In the genomic region with DNA sequence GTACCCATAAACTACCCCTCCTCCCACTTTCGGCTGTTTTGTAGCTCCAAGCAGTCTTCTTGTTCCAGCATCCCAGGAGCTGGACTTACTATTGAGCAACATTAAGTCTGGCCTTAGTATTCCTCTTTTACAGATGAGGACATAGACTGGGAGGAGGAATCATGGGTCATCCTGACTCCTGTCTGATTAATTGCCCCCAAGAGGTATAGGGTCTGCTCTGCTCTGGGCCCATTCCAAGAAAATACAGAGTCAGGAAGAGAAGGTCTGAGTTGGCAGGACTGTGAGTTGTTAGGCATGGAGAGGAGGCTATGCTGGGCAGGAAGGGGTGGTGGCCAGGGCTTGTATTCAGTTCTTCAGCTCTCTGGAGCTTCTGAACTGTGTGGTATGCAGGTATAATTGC, we compare ENCODE assay signal across 11 mouse cellular contexts. TPM values are rescaled to one million over a fixed set of nuclear protein-coding genes. Genes with fewer than 3 reads are reported as not detected.
DNase-seq lines count a peak whose midpoint lies in the region; ATAC-seq and TF ChIP-seq lines count a peak whose summit lies in the region.
"Had no signal": no experiment of that assay in that cellular context is flagged by ENCODE, and none has a peak within 500 bp of the region (broad histone marks: within the 10 kb centered on the region; RNA-seq: fewer than 3 reads in every experiment).

No protein-coding gene starts in this region.

- no peak for TF ChIP-seq POLR2A in testis, adult 2 months (IDR thresholded peaks at IDR 0.05; ENCODE audit: control insufficient read depth, low read depth, low read length)

- H3K27me3 ChIP-seq in heart, embryonic 12.5 days (replicated peaks): no peaks in the 10 kb centered on the region
- no peaks in the 10 kb centered on the region for H3K27me3 ChIP-seq in testis, adult 2 months (ENCODE audit: control insufficient read depth, insufficient read depth, low read length)
- no peaks in the 10 kb centered on the region for H3K27me3 ChIP-seq in liver, embryonic 13.5 days

- 71% methylated on average over 1 of the region's 1 CpGs for WGBS in heart, embryonic 12.5 days
- WGBS in liver, embryonic 13.5 days (ENCODE audit: insufficient replicate concordance): 63% methylated on average over 1 of the region's 1 CpGs

- no peak overlapping the region for H3K4me3 ChIP-seq in heart, embryonic 12.5 days
- peak overlapping the region; percentile 75 for H3K4me3 ChIP-seq in testis, adult 2 months (ENCODE audit: control insufficient read depth, low read depth, low read length)
- 0 out of 2 replicates have a peak overlapping the region, but pooled peaks have one; percentile 80 for H3K4me3 ChIP-seq in liver, embryonic 13.5 days (replicated peaks)

- TF ChIP-seq CTCF in testis, adult 2 months (IDR thresholded peaks at IDR 0.05; ENCODE audit: control insufficient read depth, insufficient read depth, insufficient replicate concordance, low read depth, low read length): no peak

- DNase-seq in heart, adult 11 months: no peak
- no peak for DNase-seq in testis, postnatal 10 days (ENCODE audit: low spot score)
- DNase-seq in liver, embryonic 13.5 days: no peak
- DNase-seq in c-Kit-positive CD71-positive TER-119-positive erythroid progenitor cells, embryonic 14.5 days (ENCODE audit: low spot score): no peak
- DNase-seq in embryo, embryonic 10 days (ENCODE audit: low spot score): no peak
- DNase-seq: heart, adult 18-20 months; left cerebral cortex, postnatal 4 days; thymus, adult 18-20 months had no signal

- H3K27ac ChIP-seq in heart, embryonic 12.5 days (ENCODE audit: poor library complexity, severe bottlenecking): no peak overlapping the region
- peak overlapping the region; percentile 25 for H3K27ac ChIP-seq in testis, adult 2 months (ENCODE audit: control insufficient read depth, insufficient read depth, low read depth, low read length)
- H3K27ac ChIP-seq in liver, embryonic 13.5 days: no peak overlapping the region

- H3K36me3 ChIP-seq in heart, embryonic 12.5 days: peaks cover 9% of the 10 kb centered on the region
- H3K36me3 ChIP-seq in testis, adult 2 months (ENCODE audit: control insufficient read depth, insufficient read depth, low read length): peaks cover 2% of the 10 kb centered on the region
- H3K36me3 ChIP-seq in liver, embryonic 13.5 days: peaks cover 10% of the 10 kb centered on the region; the same call in 1 of the 2 replicates

- H3K4me1 ChIP-seq in heart, embryonic 12.5 days (replicated peaks): peaks cover 16% of the 10 kb centered on the region
- no peaks in the 10 kb centered on the region for H3K4me1 ChIP-seq in testis, adult 2 months (ENCODE audit: control insufficient read depth, insufficient read depth, low read length)
- H3K4me1 ChIP-seq in liver, embryonic 13.5 days (replicated peaks): peaks cover 31% of the 10 kb centered on the region

- no peak overlapping the region for H3K9ac ChIP-seq in heart, embryonic 12.5 days
- peak overlapping the region; percentile 51 for H3K9ac ChIP-seq in liver, embryonic 13.5 days

- ATAC-seq in heart, embryonic 12.5 days (ENCODE audit: insufficient number of reproducible peaks, low FRiP score): no peak
- ATAC-seq in liver, embryonic 13.5 days (ENCODE audit: low read depth): no peak
- no peak for ATAC-seq in CD4-positive, CD25-positive, alpha-beta regulatory T cell, adult 4 months

- H3K9me3 ChIP-seq in heart, embryonic 12.5 days (replicated peaks): no peaks in the 10 kb centered on the region
- no peaks in the 10 kb centered on the region for H3K9me3 ChIP-seq in liver, embryonic 13.5 days (replicated peaks)

- H3K4me2 ChIP-seq in heart, embryonic 12.5 days: 0 out of 2 replicates have a peak overlapping the region, but pooled peaks have one; percentile 90
- H3K4me2 ChIP-seq in liver, embryonic 13.5 days: peak overlapping the region; percentile 86

RNA-seq across cellular contexts. Expression of a gene that starts 1.3 kb away (rescaled TPM):
- 41.5 and 43.8 TPM in 2 replicates for polyA plus RNA-seq in heart, embryonic 12.5 days (2016; fragmentation: Nextera tagmentation; extraction: Ambion mirVana)
- polyA plus RNA-seq in testis, adult 2 months (2012; rRNA removed): 264 and 291 TPM in 2 replicates
- 19.9 and 22.0 TPM in 2 replicates for polyA plus RNA-seq in liver, embryonic 13.5 days (2015; fragmentation: Nextera tagmentation; extraction: Ambion mirVana)
- polyA plus RNA-seq in CD4-positive, CD25-positive, alpha-beta regulatory T cell, adult 4 months (2017; shearing (Covaris generic)): 10 to 100 TPM; 11.0 to 11.9 TPM

RNA-seq across cellular contexts. Expression of a gene that starts 19.8 kb away (rescaled TPM):
- polyA plus RNA-seq in heart, embryonic 12.5 days (2016; fragmentation: Nextera tagmentation; extraction: Ambion mirVana): 431 and 466 TPM in 2 replicates
- polyA plus RNA-seq in testis, adult 2 months (2012; rRNA removed): 601 and 663 TPM in 2 replicates
- 250 and 284 TPM in 2 replicates for polyA plus RNA-seq in liver, embryonic 13.5 days (2015; fragmentation: Nextera tagmentation; extraction: Ambion mirVana)
- 100 to 1,000 TPM; 377 to 404 TPM for polyA plus RNA-seq in CD4-positive, CD25-positive, alpha-beta regulatory T cell, adult 4 months (2017; shearing (Covaris generic))

RNA-seq across cellular contexts. Expression of a gene that starts 19.8 kb away (rescaled TPM):
- polyA plus RNA-seq in heart, embryonic 12.5 days (2016; fragmentation: Nextera tagmentation; extraction: Ambion mirVana): 570 and 574 TPM in 2 replicates
- polyA plus RNA-seq in testis, adult 2 months (2012; rRNA removed): 716 and 819 TPM in 2 replicates
- polyA plus RNA-seq in liver, embryonic 13.5 days (2015; fragmentation: Nextera tagmentation; extraction: Ambion mirVana): 614 and 696 TPM in 2 replicates
- polyA plus RNA-seq in CD4-positive, CD25-positive, alpha-beta regulatory T cell, adult 4 months (2017; shearing (Covaris generic)): 1,000 to 10,000 TPM; 1,453 to 2,471 TPM

RNA-seq across cellular contexts. Expression of a gene that starts 29.4 kb away (rescaled TPM):
- polyA plus RNA-seq in heart, embryonic 12.5 days (2016; fragmentation: Nextera tagmentation; extraction: Ambion mirVana): not detected in 2 replicates
- not detected in 2 replicates for polyA plus RNA-seq in testis, adult 2 months (2012; rRNA removed)
- polyA plus RNA-seq in liver, embryonic 13.5 days (2015; fragmentation: Nextera tagmentation; extraction: Ambion mirVana): not detected in 2 replicates
- not detected for polyA plus RNA-seq in CD4-positive, CD25-positive, alpha-beta regulatory T cell, adult 4 months (2017; shearing (Covaris generic))

RNA-seq across cellular contexts. Expression of a gene that starts 33.9 kb away (rescaled TPM):
- polyA plus RNA-seq in heart, embryonic 12.5 days (2016; fragmentation: Nextera tagmentation; extraction: Ambion mirVana): 39.0 and 43.9 TPM in 2 replicates
- polyA plus RNA-seq in testis, adult 2 months (2012; rRNA removed): 146 and 156 TPM in 2 replicates
- 8.1 and 8.9 TPM in 2 replicates for polyA plus RNA-seq in liver, embryonic 13.5 days (2015; fragmentation: Nextera tagmentation; extraction: Ambion mirVana)
- polyA plus RNA-seq in CD4-positive, CD25-positive, alpha-beta regulatory T cell, adult 4 months (2017; shearing (Covaris generic)): 1 to 10 TPM; 6.3 to 8.9 TPM
